Mouse (Mus musculus) left cerebral cortex, adult 2 months (tissue): Measurements from ENCODE around the gene Ankrd52. TPM values are rescaled to one million over a fixed set of nuclear protein-coding genes. Genes with fewer than 3 reads are reported as not detected.

Experiments used
- DNase-seq, 2 experiments: peaks; one replicate each; pipeline ENCODE4 v3.0.0; 2021 to 2022; ENCODE audit warnings: low spot score in 2 of 2, mixed read lengths in 1 of 2; ENCODE audit errors: extremely low spot score in 1 of 2
- H3K27ac ChIP-seq: fragments of 200-600 bp; 2 replicates; pipeline ENCODE4 v1.8.1; 2022
- H3K4me3 ChIP-seq: fragments of 200-600 bp; 2 replicates; pipeline ENCODE4 v1.8.1; 2022
- CTCF ChIP-seq: fragments of 200-600 bp; IDR thresholded peaks from 2 replicates; pipeline ENCODE4 v1.8.1; 2022; ENCODE audit warnings: antibody characterized with exemption, mild to moderate bottlenecking, moderate library complexity
- intact Hi-C: fragments of 180-260 bp; cut with DNase I; formaldehyde crosslinking; loops from one replicate; pipeline ENCODE4 v1.15.1; 2025
- total RNA-seq, 2 experiments: library from RNA; stranded (reverse); gene quantifications; 2 replicates each; pipeline ENCODE4 v1.2.3; 2021

Gene Ankrd52
- total RNA-seq, 2 experiments from 2014 or later: 60.8 to 63.9 TPM

DNA sequence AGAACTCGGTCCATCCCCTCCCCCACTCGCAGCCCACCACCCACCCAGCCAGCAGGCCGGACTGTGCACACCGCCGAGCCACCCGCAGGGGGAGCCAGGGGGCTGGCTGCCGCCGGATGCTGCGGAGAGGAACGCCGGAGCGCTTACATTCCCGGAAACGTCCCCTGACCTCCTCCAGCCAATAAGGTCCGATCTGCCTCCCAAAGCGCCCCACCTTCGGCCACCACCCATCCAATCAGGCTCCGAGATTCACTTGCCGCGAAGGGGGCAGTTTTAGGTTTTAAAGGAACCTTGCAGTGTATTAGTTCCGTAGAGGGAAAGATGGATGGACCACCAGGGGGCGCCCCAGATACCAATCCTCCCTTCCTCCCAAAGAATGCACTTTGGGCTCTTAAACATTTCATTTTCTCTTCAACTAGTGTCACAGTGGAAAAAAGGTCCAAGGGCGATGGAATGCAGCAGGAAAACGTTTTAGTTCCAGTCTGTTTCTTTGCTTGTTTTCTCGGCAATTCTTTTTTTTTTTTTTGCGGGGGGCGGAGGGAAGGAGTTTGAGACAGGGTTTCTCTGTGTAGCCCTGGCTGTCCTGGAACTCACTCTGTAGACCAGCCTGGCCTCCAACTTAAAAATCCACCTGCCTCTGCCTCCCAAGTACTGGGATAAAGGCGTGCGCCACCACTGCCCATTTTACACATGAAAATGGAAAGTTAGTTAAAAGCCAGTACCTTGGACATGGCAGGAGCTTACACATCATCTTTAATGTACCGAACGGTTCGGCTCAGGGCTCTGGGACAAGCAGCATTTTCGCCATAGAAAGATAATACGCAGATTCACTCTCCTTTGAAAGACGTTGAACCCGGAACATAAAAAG, 33.0 kb downstream of the Ankrd52 start:
- H3K4me3 ChIP-seq: peak overlapping the region; percentile 86
- peak overlapping the region; percentile 95 for H3K27ac ChIP-seq
- intact Hi-C loops: loop anchor here (1.0 to 2.0 kb wide), 3 partner anchors 31 to 49 kb away; partner anchors contain the start of genes Coq10a and Smarcc2
- peak; percentile 81 for TF ChIP-seq CTCF
- DNase-seq: peak; percentile 96 to 97

DNA sequence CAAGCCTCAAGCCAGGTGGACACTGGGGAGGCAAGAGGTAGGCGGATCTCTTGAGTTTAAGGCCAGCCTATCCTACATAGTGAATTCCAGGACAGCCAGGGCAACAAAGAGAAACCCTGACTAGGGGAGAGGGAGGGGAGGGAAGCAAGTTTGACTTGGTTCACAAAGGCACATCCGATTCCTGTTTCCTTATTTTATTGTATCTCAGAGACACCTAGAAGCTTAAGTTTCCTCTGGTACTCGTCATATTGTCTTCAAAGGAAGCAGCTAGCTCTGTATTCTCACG, 33.6 kb downstream of the Ankrd52 start:
- no peak for TF ChIP-seq CTCF
- no peak for DNase-seq
- peak overlapping the region; percentile 91 for H3K4me3 ChIP-seq
- peak overlapping the region; percentile 95 for H3K27ac ChIP-seq
- intact Hi-C loops: no loop called here

- no peak for TF ChIP-seq CTCF
- Histone ChIP-seq H3K27ac (peak within 1 kb of the TSS; percentile 95), H3K4me3 (peak within 1 kb of the TSS; percentile 91)
- intact Hi-C loops: no loop called here
- peak; percentile 94 to 96 for DNase-seq
Measured at GRCm38 (mm10) chr10:128411211-128412054, 34.5 kb downstream of the Ankrd52 start, which contains the start of the genes Nabp2 and Rnf41. Gene Nabp2, minus strand, starts transcription at chr10:128411492. Gene Rnf41, plus strand, starts transcription at chr10:128411657.

DNA sequence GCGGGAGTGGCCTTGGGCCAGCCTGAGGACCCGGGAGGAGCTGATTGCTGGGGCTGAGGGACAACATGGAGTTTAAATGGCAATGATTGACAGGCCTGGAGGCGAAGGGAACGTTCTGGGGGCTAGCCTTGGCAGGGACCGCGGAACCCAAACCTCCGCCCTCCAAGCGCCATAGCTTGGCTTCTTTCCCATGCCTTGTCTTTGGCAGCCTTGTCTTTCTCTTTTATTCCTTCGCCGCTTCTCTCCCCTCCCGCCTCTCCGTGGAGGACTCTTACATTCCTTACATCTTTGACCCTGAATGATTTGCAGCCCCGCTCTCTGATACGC, 35.1 kb downstream of the Ankrd52 start:
- peak overlapping the region; percentile 95 for H3K27ac ChIP-seq
- no peak for DNase-seq
- intact Hi-C loops: no loop called here
- H3K4me3 ChIP-seq: peak overlapping the region; percentile 91
- TF ChIP-seq CTCF: no peak

DNA sequence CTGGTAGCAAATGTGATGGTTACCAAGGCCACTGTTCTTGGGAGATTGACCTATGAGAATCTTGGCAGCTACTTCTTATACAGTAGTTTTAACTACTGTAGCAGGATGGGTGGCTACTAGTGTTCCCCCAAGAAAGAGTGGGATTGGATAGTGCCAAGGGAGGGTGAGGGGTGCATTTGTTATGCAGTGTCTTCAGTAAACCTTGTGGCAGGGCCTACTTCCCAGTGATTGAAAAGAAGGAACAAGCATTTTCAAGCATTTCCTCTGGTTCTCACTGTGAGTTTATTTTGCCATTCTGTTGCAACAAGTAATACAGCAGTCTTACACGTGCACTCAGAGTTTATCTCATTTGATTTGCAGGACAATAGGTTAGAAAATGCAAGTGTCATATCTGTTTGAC, 35.6 kb downstream of the Ankrd52 start:
- no peak for TF ChIP-seq CTCF
- intact Hi-C loops: no loop called here
- no peak for DNase-seq
- Histone ChIP-seq H3K27ac (peak overlapping the region; percentile 95), H3K4me3 (peak overlapping the region; percentile 91)

DNA sequence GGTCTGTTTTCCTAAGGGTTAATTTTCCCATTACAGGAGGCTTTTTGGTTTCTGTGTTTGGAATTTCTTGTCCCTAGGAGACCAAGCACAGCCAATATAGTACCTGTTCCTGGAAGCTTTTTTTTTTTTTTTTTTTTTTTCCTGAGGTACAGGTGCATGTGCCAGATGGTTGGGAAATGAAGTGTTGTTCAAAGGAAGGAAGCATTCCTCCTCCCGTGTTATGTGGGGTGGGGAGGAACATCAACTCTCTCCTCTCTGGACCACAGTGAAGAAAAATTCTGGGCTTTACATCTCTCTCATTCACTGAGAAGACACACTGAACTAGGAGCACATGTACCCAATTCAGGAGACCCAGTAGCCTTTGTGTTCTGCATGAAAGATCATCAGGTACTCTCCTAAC, 36.2 kb downstream of the Ankrd52 start:
- no peak for TF ChIP-seq CTCF
- no peak overlapping the region; the same call in 1 of the 2 replicates for H3K4me3 ChIP-seq
- intact Hi-C loops: no loop called here
- no peak overlapping the region for H3K27ac ChIP-seq
- DNase-seq: no peak

DNA sequence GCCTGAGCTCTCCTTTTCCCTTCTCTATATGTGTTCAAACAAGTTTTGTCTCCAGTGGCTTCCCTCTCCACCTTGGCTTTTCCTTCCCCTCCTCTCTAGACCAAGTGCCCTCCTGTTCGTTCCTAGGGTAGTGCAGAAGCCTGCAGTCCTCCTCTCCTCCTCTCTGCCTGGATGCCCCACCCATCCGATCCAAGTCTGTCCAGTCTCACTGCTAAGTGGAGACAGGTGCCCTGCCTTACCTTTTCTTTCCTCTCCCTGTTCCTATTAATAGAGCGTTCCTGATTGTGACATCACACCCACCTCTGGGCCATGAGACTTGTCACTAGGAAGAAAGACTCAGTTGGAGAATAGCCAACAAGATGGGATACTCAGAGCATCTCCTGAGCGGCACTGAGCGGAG, 37.9 kb downstream of the Ankrd52 start:
- intact Hi-C loops: no loop called here
- DNase-seq: no peak
- H3K4me3 ChIP-seq: no peak overlapping the region
- H3K27ac ChIP-seq: no peak overlapping the region
- no peak for TF ChIP-seq CTCF

DNA sequence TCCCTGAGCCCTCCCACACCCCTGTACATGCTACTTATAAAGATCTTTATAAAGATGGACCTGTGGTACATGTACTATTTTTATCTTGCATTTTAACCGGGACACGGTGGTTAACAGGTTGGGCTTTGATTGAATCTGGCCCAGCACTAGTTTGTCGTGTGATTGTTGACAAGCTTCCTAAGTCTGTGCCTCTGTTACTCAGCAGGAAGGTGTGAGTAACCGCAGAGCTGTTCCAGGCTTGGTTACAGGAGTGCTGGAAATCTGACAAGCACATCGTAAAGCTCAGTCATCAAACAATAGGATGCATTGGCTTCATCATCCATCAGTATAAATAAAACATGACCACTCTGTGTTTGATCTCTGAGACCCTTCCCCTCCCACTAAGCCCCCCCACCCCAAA, 45.5 kb downstream of the Ankrd52 start:
- no peak for TF ChIP-seq CTCF

DNA sequence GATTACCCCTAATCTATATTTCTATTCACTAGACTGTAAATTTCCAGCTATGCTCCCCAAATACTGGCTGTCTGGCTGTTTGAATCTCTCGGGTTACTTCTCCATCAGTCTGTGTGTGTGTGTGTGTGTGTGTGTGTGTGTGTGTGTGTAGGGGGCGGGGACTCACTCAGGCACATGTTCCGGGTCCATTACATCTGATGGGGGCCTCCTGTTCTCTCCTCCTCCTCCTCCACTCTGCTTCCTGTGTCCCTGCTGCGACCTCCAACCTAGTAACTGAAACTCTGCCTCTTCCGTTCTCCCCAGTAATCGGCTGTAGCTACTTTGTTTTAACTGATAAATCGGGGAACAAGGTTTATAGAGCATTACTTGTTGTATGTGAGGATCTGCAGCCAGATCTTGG, 47.7 kb downstream of the Ankrd52 start:
- no peak for TF ChIP-seq CTCF
- intact Hi-C loops: no loop called here
- no peak overlapping the region for H3K4me3 ChIP-seq
- no peak overlapping the region for H3K27ac ChIP-seq
- no peak for DNase-seq

More for the DNA sequence above, 45.5 kb downstream of the Ankrd52 start:
- no peak overlapping the region for H3K27ac ChIP-seq
- DNase-seq: no peak
- intact Hi-C loops: no loop called here
- H3K4me3 ChIP-seq: no peak overlapping the region

DNA sequence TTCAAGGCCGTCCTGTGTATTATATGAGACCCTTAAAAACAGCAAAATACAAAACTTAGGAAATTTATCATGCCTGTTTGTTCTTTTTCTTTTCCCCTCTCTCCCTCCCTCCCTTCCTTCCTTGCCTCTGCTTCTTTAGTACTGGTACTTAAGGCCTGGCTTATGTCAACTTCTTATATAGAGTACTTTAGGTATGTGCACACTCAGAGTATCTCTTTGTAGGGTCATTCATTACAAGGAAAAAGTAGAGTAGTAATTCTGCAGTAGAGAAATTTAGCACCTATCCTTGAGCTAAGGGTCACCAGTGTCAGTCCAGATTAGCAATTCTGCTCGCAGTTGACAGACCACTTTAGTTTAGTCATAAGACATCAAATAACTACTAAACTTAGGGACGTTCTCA, 48.3 kb downstream of the Ankrd52 start:
- intact Hi-C loops: no loop called here
- no peak for TF ChIP-seq CTCF
- H3K27ac ChIP-seq: no peak overlapping the region
- no peak overlapping the region for H3K4me3 ChIP-seq
- DNase-seq: no peak

DNA sequence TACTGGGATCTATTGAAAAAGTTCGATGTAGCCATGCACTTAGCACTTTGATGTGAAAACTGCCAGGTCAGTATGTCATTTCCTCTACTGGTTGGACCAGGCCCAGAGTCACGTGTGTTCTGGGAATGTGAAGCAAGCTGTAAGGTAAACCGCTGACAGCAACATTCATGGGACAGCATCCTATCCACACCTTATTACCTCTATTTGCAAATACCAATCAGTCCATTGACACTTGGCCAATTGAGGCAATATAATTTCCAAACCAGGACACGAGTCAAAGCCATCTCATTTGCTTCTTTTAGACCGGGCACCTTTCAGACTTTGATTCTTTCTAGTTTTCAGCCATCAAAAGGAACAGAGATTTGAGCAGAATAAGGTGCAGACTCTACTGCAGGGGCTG, 52.1 kb downstream of the Ankrd52 start:
- intact Hi-C loops: no loop called here
- no peak for DNase-seq
- Histone ChIP-seq H3K27ac (no peak overlapping the region), H3K4me3 (no peak overlapping the region)
- no peak for TF ChIP-seq CTCF

DNA sequence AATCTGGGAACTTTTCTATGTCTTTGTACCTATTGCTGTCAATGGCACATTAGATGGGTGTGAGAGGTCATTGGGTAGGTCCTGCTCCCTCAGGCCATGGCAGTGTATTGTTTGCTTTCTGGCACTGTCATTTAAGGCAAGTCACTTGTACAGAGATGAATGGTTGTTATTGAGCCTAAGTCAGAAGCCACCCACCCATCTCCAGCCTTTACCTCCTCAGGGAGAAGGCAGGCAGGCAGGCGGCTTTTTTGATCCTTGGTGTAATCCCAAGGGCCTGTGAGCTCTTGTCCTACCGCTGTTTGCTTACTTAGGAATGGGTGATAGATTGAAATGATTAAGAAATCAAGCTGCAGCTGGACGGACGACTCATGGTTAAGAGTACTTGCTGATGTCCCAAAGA, 52.5 kb downstream of the Ankrd52 start:
- intact Hi-C loops: no loop called here
- TF ChIP-seq CTCF: no peak
- H3K27ac ChIP-seq: no peak overlapping the region
- no peak for DNase-seq
- no peak overlapping the region for H3K4me3 ChIP-seq

DNA sequence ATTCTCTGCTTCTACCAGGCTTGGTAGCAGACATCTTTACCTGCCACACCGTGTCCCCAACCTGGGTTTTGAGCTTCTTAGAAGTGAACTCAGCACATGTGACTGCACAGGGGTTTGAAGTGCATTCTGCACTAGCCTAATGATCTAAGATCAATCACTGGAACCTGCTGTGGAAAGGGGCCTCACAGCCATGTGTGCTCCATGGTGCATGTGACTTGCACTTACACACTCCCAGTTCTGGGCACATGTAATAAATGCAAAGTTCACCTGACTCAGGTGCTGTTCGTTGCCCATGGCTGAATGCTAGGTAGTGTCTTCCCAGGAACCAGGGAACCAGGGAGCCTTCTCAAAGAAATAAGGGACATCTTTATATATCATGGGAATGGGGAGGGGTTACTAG, 56.5 kb downstream of the Ankrd52 start:
- intact Hi-C loops: no loop called here
- no peak overlapping the region for H3K4me3 ChIP-seq
- no peak for DNase-seq
- no peak overlapping the region for H3K27ac ChIP-seq
- TF ChIP-seq CTCF: no peak
